Mouse (Mus musculus): Measurements from ENCODE around the gene Siglecf. TPM values are rescaled to one million over a fixed set of nuclear protein-coding genes. Genes with fewer than 3 reads are reported as not detected.
A peak's percentile ranks its signal among the peaks of the same experiment; 100 is the strongest.
"Not testable (repeated sequence)": the region's sequence is repeated elsewhere in the genome, so short reads cannot be mapped to it uniquely, and the experiment has no call there.

Gene Siglecf
- polyA plus RNA-seq, 1 experiment from 2014 or later, result 2.4 TPM

DNA sequence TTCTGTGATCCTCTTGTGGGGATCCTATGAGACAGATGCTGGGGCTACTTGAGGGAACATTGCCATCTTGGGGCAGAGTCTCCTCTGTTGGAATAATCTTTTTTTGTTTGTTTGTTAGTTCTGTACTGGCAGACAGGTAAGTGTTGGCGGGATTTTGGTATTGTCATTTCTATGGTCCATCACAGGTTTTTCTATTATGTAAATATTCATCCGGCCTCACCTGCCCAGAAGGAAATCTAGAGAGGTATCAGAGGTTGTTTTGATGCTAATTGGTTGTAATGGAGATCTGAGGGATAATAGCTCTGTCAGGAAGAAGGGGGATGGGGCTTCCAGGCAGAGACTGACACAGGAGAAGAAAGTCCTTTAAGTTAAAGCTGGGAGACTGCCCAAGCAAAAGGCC, 7.1 kb upstream of the Siglecf start:
- Histone ChIP-seq H3K9ac (no peak overlapping the region), H3K4me3 (no peak overlapping the region), H3K4me1 (no peaks in the 10 kb centered on the region), H3K4me2 (no peak overlapping the region), H3K9me3 (replicated peaks) (no peaks in the 10 kb centered on the region), H3K27ac (no peak overlapping the region), H3K36me3 (no peaks in the 10 kb centered on the region), H3K27me3 (replicated peaks) (no peaks in the 10 kb centered on the region)
- ATAC-seq, result no peak
- 77% methylated on average over 2 of the region's 2 CpGs for WGBS (ENCODE audit: insufficient replicate concordance)

DNA sequence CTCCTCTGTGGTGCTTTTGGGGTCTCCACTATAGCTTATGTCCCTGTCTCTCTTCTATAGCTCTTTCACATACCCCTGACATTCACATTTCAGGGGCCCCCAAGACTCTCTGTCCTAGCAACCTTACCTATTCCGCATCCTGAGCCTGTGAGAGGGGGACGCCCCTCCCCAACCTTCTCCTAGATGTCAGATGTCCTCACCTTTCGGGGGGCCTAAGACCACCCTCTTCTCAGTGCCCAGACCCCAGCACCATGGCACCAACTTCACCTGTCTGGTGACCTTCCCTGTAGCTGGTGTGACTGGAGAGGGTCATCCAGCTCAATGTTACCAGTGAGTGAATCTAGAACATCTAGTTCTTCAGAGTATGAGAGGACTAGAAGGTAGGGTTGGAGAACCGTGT, 6.7 kb upstream of the Siglecf start:
- no peaks in the 10 kb centered on the region for H3K4me1 ChIP-seq
- no peaks in the 10 kb centered on the region for H3K9me3 ChIP-seq (replicated peaks)
- H3K36me3 ChIP-seq, result no peaks in the 10 kb centered on the region
- H3K9ac ChIP-seq, result no peak overlapping the region
- 53% methylated on average over 4 of the region's 4 CpGs for WGBS (ENCODE audit: insufficient replicate concordance)
- no peak overlapping the region for H3K27ac ChIP-seq
- no peak overlapping the region for H3K4me3 ChIP-seq
- H3K27me3 ChIP-seq (replicated peaks), result no peaks in the 10 kb centered on the region
- no peak overlapping the region for H3K4me2 ChIP-seq
- ATAC-seq, result no peak

DNA sequence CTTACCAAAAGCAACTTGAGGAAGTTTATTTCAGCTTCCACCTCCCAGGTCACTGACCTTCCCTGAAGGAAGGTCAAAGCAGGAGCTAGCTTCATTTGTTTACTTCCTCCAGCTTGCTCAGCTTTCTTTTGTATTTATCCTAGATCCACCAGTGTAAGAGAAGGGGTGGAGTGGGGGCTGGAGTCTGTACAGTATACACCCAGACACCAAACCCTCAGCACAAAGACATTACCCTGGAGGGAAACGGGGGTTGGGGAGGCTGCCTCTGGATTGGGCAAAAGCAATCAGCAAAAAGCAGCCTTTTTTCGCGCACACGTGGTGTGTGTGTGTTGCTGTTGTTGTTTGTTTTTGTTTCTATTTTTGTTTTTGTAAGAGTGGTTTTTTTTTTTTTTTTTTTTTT, 5.0 kb upstream of the Siglecf start:
- no peaks in the 10 kb centered on the region for H3K27me3 ChIP-seq (replicated peaks)
- H3K4me3 ChIP-seq, result no peak overlapping the region
- 58% methylated on average over 4 of the region's 4 CpGs for WGBS (ENCODE audit: insufficient replicate concordance)
- no peak overlapping the region for H3K9ac ChIP-seq
- no peaks in the 10 kb centered on the region for H3K9me3 ChIP-seq (replicated peaks)
- no peaks in the 10 kb centered on the region for H3K36me3 ChIP-seq
- H3K27ac ChIP-seq, result no peak overlapping the region
- peaks cover 13% of the 10 kb centered on the region for H3K4me1 ChIP-seq
- no peak overlapping the region for H3K4me2 ChIP-seq
- no peak for ATAC-seq

DNA sequence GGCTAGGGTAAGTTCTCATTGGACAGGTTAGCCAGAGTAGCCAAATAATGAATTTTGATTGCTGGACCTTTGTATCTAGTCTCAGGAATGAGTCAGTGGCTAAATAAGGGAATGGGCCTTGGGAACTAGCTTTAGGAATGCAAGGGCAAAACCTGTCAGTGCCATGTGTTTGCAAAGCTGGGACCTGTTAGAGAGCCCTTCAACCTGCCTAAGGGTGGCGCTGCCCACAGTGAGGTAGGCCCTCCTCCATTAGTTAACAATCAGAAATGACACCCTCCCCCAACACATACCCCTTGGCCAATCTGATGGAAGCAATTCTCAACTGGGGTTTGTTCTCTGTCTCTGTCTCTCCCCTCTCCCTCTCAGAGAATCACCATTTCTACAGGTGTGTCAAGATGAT, 4.6 kb upstream of the Siglecf start:
- no peaks in the 10 kb centered on the region for H3K36me3 ChIP-seq
- no peak overlapping the region for H3K4me3 ChIP-seq
- peaks cover 17% of the 10 kb centered on the region for H3K4me1 ChIP-seq
- 65% methylated on average over 1 of the region's 1 CpGs for WGBS (ENCODE audit: insufficient replicate concordance)
- H3K9ac ChIP-seq, result no peak overlapping the region
- no peaks in the 10 kb centered on the region for H3K9me3 ChIP-seq (replicated peaks)
- no peaks in the 10 kb centered on the region for H3K27me3 ChIP-seq (replicated peaks)
- H3K4me2 ChIP-seq, result no peak overlapping the region
- no peak overlapping the region for H3K27ac ChIP-seq
- ATAC-seq, result no peak

DNA sequence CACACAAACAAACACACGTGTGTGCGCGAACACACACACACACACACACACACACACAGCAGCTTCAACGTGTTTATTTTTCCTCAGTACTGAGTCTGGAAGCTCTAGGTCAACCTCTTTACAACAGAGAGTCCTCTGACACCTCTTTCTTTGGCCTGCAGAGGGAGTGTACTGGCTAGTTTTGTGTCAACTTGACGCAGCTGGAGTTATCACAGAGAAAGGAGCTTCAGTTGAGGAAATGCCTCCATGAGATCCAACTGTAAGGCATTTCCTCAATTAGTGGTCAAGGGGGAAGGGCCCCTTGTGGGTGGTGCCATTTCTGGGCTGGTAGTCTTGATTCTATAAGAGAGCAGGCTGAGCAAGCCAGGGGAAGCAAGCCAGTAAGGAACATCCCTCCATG, 1.5 kb upstream of the Siglecf start:
- not testable (repeated sequence) for H3K36me3 ChIP-seq; H3K4me2 ChIP-seq; H3K9ac ChIP-seq; H3K27me3 ChIP-seq (replicated peaks); ATAC-seq; H3K4me3 ChIP-seq; H3K27ac ChIP-seq; H3K9me3 ChIP-seq (replicated peaks)
- WGBS (ENCODE audit: insufficient replicate concordance), result 33% methylated on average over 5 of the region's 5 CpGs
- peaks cover 38% of the 10 kb centered on the region for H3K4me1 ChIP-seq

DNA sequence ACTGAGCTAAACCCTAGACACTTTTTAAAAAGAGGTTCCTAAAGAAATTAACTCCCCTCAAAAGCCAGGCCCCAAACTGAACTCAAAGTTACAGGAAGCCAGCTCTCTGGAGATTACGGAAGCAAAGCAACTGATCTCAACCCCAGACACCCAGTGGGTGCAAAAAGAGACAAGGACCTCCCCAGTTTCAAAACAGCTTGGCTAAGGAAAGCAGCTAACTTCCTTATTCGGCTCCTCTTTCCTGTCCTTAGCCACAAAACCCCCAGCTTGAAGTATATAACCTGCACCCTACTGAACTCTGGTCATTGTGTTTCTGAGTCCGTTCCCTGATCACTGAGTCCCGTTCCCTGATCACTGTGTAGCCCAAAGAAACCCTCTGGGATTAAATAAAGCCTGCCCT, 2.0 kb downstream of the Siglecf start:
- Histone ChIP-seq H3K9me3 (replicated peaks) (no peaks in the 10 kb centered on the region), H3K27ac (peak overlapping the region; percentile 61; the same call in 1 of the 2 replicates), H3K36me3 (no peaks in the 10 kb centered on the region), H3K4me3 (no peak overlapping the region), H3K27me3 (replicated peaks) (no peaks in the 10 kb centered on the region), H3K4me1 (peaks cover 53% of the 10 kb centered on the region), H3K9ac (no peak overlapping the region), H3K4me2 (no peak overlapping the region)
- WGBS (ENCODE audit: insufficient replicate concordance), result 22% methylated on average over 4 of the region's 4 CpGs
- no peak for ATAC-seq

DNA sequence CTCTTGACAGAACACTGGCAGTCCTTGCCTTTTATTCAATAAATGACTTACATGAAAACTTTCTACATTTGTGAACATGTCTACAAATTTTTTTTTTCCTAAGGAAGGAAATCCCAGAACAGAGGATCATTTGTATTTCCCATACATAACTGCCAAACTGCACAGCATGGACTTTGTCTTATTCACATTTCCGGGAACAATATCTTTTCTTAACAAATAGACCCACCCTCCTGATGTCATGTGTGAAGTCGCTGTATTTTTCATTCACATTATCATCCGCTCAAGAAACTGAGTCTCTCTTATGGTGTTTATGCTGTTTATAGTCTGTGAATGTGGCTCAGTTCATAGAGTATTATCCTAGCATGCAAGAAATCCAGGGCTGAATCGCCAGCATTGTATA, 2.6 kb downstream of the Siglecf start:
- ATAC-seq, result no peak
- H3K27me3 ChIP-seq (replicated peaks), result no peaks in the 10 kb centered on the region
- H3K4me3 ChIP-seq, result no peak overlapping the region
- no peaks in the 10 kb centered on the region for H3K36me3 ChIP-seq
- H3K4me2 ChIP-seq, result no peak overlapping the region
- H3K9me3 ChIP-seq (replicated peaks), result no peaks in the 10 kb centered on the region
- peak overlapping the region; percentile 61; the same call in 1 of the 2 replicates for H3K27ac ChIP-seq
- peaks cover 53% of the 10 kb centered on the region for H3K4me1 ChIP-seq
- 45% methylated on average over 4 of the region's 4 CpGs for WGBS (ENCODE audit: insufficient replicate concordance)
- H3K9ac ChIP-seq, result no peak overlapping the region

DNA sequence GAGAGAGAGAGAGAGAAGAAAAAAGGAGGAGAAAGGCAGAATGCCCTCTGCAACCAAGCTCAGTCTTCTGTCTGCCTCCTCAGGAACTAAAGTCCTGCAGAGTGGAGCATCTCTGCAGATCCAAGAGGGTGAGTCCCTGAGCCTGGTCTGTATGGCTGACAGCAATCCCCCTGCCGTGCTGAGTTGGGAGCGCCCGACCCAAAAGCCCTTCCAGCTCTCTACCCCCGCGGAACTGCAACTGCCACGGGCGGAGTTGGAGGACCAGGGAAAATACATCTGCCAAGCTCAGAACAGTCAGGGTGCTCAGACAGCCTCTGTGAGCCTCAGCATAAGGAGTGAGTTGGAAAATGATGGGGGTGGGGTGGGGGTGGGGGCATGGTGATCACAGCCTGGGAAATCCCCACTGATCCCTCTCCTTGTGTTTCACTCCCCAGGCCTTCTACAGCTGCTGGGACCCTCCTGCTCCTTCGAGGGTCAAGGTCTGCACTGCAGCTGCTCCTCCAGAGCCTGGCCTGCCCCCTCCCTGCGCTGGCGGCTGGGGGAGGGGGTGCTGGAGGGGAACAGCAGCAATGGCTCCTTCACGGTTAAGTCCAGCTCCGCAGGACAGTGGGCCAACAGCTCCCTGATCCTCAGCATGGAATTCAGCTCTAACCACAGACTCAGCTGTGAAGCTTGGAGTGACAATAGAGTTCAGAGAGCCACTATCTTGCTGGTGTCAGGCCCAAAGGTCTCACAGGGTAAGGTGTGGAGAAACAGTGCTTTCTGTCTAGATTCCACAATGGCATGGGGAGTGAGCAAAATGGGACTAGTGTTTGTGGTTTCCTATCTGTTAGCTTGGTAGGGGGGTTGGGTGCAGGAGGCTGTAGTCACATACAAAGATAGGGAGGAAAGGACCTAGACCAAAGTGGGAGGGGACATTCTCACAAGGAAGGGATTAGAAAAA, 4.0 kb downstream of the Siglecf start:
- peak overlapping the region; percentile 37 for H3K4me2 ChIP-seq
- H3K27me3 ChIP-seq (replicated peaks), result no peaks in the 10 kb centered on the region
- H3K9ac ChIP-seq, result peak overlapping the region; percentile 20; the same call in 1 of the 2 replicates
- 9% methylated on average over 12 of the region's 12 CpGs for WGBS (ENCODE audit: insufficient replicate concordance)
- H3K36me3 ChIP-seq, result no peaks in the 10 kb centered on the region
- 0 out of 2 replicates have a peak overlapping the region, but pooled peaks have one; percentile 18 for H3K27ac ChIP-seq
- H3K4me1 ChIP-seq, result peaks cover 49% of the 10 kb centered on the region
- no peak overlapping the region for H3K4me3 ChIP-seq
- peak; percentile 50 for ATAC-seq
- no peaks in the 10 kb centered on the region for H3K9me3 ChIP-seq (replicated peaks)

DNA sequence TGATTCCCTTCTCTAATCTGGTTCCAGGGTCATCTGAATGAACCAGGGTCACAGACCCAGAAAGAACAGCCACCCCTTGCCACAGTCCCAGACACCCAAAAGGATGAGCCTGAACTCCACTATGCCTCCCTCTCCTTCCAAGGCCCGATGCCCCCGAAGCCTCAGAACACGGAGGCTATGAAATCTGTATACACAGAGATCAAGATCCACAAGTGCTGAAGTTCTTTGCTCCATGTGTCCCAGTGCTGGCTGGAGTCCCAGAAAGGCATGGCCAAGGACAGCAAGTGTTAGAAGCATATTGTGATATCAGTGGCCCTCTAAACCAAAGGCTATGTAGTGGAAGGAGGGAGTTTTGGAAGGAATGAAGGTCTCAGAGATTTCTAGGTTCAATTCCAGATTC, 7.4 kb downstream of the Siglecf start:
- WGBS (ENCODE audit: insufficient replicate concordance), result 75% methylated on average over 3 of the region's 3 CpGs

DNA sequence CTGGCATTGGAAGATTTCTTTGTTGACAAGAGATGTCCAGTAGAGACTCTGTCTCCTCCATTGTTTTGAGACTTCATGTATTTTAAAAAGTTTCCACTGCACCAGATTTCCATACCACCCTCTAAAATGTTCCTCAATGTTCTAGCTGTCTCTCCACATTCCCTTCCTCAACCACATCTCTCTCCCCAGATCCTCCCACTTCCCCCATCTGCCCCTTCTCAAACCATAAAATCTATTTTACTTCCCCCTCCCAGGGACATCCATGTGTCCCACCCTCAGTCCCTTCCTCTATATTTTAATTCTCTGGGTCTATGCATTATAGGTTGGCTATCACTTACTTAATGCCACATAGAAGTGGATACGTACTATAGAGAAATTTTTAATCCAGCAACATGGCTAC, 10.3 kb downstream of the Siglecf start:
- H3K4me3 ChIP-seq, result no peak overlapping the region
- no peaks in the 10 kb centered on the region for H3K27me3 ChIP-seq (replicated peaks)
- H3K4me2 ChIP-seq, result no peak overlapping the region
- no peaks in the 10 kb centered on the region for H3K4me1 ChIP-seq
- 69% methylated on average over 1 of the region's 1 CpGs for WGBS (ENCODE audit: insufficient replicate concordance)
- no peak overlapping the region for H3K27ac ChIP-seq
- no peak for ATAC-seq
- no peaks in the 10 kb centered on the region for H3K36me3 ChIP-seq
- H3K9me3 ChIP-seq (replicated peaks), result no peaks in the 10 kb centered on the region
- H3K9ac ChIP-seq, result no peak overlapping the region

More for the DNA sequence above, 7.4 kb downstream of the Siglecf start:
- Histone ChIP-seq H3K4me3 (no peak overlapping the region), H3K9me3 (replicated peaks) (no peaks in the 10 kb centered on the region), H3K4me1 (peaks cover 23% of the 10 kb centered on the region), H3K27me3 (replicated peaks) (no peaks in the 10 kb centered on the region), H3K9ac (no peak overlapping the region), H3K27ac (no peak overlapping the region), H3K4me2 (no peak overlapping the region), H3K36me3 (no peaks in the 10 kb centered on the region)
- ATAC-seq, result no peak

DNA sequence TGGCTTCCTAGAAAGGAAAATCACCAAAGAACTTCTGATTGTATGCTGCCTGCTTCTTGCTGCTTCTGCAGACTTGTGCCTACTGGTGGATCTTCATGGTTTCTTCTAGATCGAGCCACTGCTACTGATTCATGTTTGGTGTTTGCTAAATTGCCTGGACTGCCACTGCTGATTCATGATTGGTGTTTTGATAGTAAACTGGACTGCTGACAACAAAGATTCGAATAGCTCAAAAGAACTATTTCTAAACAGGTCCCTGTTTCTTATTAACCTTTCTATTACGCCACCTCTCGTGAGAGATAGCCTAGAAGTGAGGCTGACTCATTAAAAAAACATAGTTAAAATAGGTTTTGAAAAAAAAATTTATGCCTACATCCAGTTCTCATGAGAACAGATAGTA, 10.9 kb downstream of the Siglecf start:
- no peak for ATAC-seq
- no peaks in the 10 kb centered on the region for H3K36me3 ChIP-seq
- H3K4me1 ChIP-seq, result no peaks in the 10 kb centered on the region
- H3K4me2 ChIP-seq, result no peak overlapping the region
- H3K27me3 ChIP-seq (replicated peaks), result no peaks in the 10 kb centered on the region
- H3K9me3 ChIP-seq (replicated peaks), result no peaks in the 10 kb centered on the region
- 57% methylated on average over 4 of the region's 4 CpGs for WGBS (ENCODE audit: insufficient replicate concordance)
- no peak overlapping the region for H3K9ac ChIP-seq
- no peak overlapping the region for H3K4me3 ChIP-seq
- no peak overlapping the region for H3K27ac ChIP-seq

DNA sequence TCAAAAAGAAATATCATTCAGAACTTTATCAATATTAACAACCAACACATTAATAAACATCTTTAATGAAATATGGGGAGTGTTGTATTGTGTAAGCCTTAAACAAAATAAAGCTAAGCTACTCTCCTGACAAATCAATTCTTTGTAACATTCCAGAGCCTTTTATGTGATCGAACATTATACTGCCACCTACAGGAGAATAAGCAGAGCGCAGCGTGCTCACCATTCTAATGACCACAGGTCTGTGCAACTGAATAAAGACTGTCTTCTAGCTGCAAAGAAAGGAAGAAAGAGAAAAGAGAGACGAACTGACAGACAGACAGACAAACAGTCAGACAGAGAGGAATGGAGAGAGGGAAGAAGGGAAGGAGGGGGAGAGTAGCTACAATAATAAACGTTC, 27.1 kb downstream of the Siglecf start:
- Histone ChIP-seq H3K4me3 (no peak overlapping the region), H3K9me3 (replicated peaks) (no peaks in the 10 kb centered on the region), H3K36me3 (no peaks in the 10 kb centered on the region), H3K4me1 (no peaks in the 10 kb centered on the region), H3K9ac (no peak overlapping the region), H3K4me2 (no peak overlapping the region), H3K27me3 (replicated peaks) (no peaks in the 10 kb centered on the region), H3K27ac (no peak overlapping the region)
- WGBS (ENCODE audit: insufficient replicate concordance), result 12% methylated on average over 5 of the region's 5 CpGs
- no peak for ATAC-seq
